Mouse (Mus musculus) urinary bladder, postnatal 14 days (tissue): ENCODE measurements around the gene Map4k5.

Experiments
- DNase-seq: peaks from one replicate; pipeline ENCODE4 v3.0.0; 2021; ENCODE audit warnings: low spot score

Gene Map4k5

GRCm38 (mm10) chr12:69843531-69844445 is 49.2 kb downstream of the Map4k5 start:
- no peak for DNase-seq

GRCm38 (mm10) chr12:69838376-69838775 is 54.6 kb downstream of the Map4k5 start:
- no peak for DNase-seq

GRCm38 (mm10) chr12:69833982-69834604 is 58.9 kb downstream of the Map4k5 start:
- no peak for DNase-seq

GRCm38 (mm10) chr12:69831239-69831910 is 61.6 kb downstream of the Map4k5 start:
- no peak for DNase-seq

- DNase-seq: peak; percentile 15
Measured at GRCm38 (mm10) chr12:69828214-69828613, 64.8 kb downstream of the Map4k5 start.

GRCm38 (mm10) chr12:69824881-69825597 is 68.0 kb downstream of the Map4k5 start:
- DNase-seq: no peak

- DNase-seq: peak; percentile 48
Measured at GRCm38 (mm10) chr12:69814272-69814671, 78.7 kb downstream of the Map4k5 start.

GRCm38 (mm10) chr12:69813596-69813995 is 79.4 kb downstream of the Map4k5 start:
- DNase-seq: no peak

GRCm38 (mm10) chr12:69812986-69813385 is 80.0 kb downstream of the Map4k5 start:
- DNase-seq: peak; percentile 25

GRCm38 (mm10) chr12:69811976-69812375 is 81.0 kb downstream of the Map4k5 start:
- DNase-seq: no peak

- no peak for DNase-seq
Measured at GRCm38 (mm10) chr12:69809439-69809838, 83.6 kb downstream of the Map4k5 start.

GRCm38 (mm10) chr12:69807399-69807985 is 85.5 kb downstream of the Map4k5 start:
- DNase-seq: no peak

GRCm38 (mm10) chr12:69805148-69805547 is 87.9 kb downstream of the Map4k5 start:
- no peak for DNase-seq

- no peak for DNase-seq
Measured at GRCm38 (mm10) chr12:69804393-69805070, 88.5 kb downstream of the Map4k5 start.

- DNase-seq: no peak
Measured at GRCm38 (mm10) chr12:69803196-69803595, 89.8 kb downstream of the Map4k5 start.

GRCm38 (mm10) chr12:69800586-69800985 is 92.4 kb downstream of the Map4k5 start:
- no peak for DNase-seq

- no peak for DNase-seq
Measured at GRCm38 (mm10) chr12:69796311-69796710, 96.7 kb downstream of the Map4k5 start.

GRCm38 (mm10) chr12:69790530-69791505 is 102.2 kb downstream of the Map4k5 start, which contains the start of gene Cdkl1:
Cdkl1 (minus strand) TSS chr12:69791267.
- peak; percentile 38 for DNase-seq

- DNase-seq: no peak
Measured at GRCm38 (mm10) chr12:69789766-69790529, 103.1 kb downstream of the Map4k5 start.
